Mouse (Mus musculus) kidney, embryonic 16.5 days (tissue): ENCODE results near the gene Faxc. TPM values are rescaled to one million over a fixed set of nuclear protein-coding genes. Genes with fewer than 3 reads are reported as not detected.

Source experiments
- ATAC-seq: fragments of 200-750 bp; cut with Nextera tagmentation; 2 replicates; pipeline ENCODE4 v1.8.0; 2017; ENCODE audit warnings: moderate TSS enrichment; ENCODE audit not compliant: low FRiP score, low TSS enrichment
- H3K27ac ChIP-seq: fragments of 300-500 bp; sonication (generic); 2 replicates; pipeline ENCODE4 v1.5.1; 2014; ENCODE audit warnings: low read length
- H3K27me3 ChIP-seq: fragments of 300-500 bp; sonication (generic); 2 replicates; pipeline ENCODE4 v1.6.1; 2014; ENCODE audit warnings: low read length, control low read depth, mixed read lengths; ENCODE audit not compliant: insufficient read depth
- H3K36me3 ChIP-seq: fragments of 300-500 bp; sonication (generic); 2 replicates; pipeline ENCODE4 v1.6.1; 2014; ENCODE audit warnings: low read length, control low read depth, mixed read lengths; ENCODE audit not compliant: insufficient read depth
- H3K4me1 ChIP-seq: fragments of 300-500 bp; sonication (generic); 2 replicates; pipeline ENCODE4 v1.6.1; 2014; ENCODE audit warnings: low read length, control low read depth, mixed read lengths; ENCODE audit not compliant: insufficient read depth
- H3K4me2 ChIP-seq: fragments of 300-500 bp; sonication (generic); replicated peaks from 2 replicates; pipeline ENCODE4 v1.6.1; 2014; ENCODE audit warnings: low read depth, low read length
- H3K4me3 ChIP-seq: fragments of 300-500 bp; sonication (generic); 2 replicates; pipeline ENCODE4 v1.5.1; 2014; ENCODE audit warnings: mild to moderate bottlenecking, low read length
- H3K9ac ChIP-seq: fragments of 300-500 bp; sonication (generic); replicated peaks from 2 replicates; pipeline ENCODE4 v1.6.1; 2014; ENCODE audit warnings: low read length
- H3K9me3 ChIP-seq: fragments of 300-500 bp; sonication (generic); 2 replicates; pipeline ENCODE4 v1.6.1; 2016; ENCODE audit warnings: low read length, control low read depth
- whole genome bisulfite sequencing: fragments of 180-500 bp; shearing (Covaris S2); extraction: QIAGEN DNeasy Blood & Tissue Kit; methylation state at CpG from one replicate; pipeline ENCODE4 v1.1.7; 2014; 5-methylcytosine and 5-hydroxymethylcytosine counted together
- polyA plus RNA-seq: library from polyadenylated mRNA; unstranded; fragments of >200 nt; fragmentation: Nextera tagmentation; extraction: Ambion mirVana; gene quantifications from 2 replicates; pipeline ENCODE4 v1.2.1, GENCODE M21; 2015

Faxc gene
- polyA plus RNA-seq, 1 experiment from 2014 or later: 3.2 TPM

GRCm38 (mm10) chr4:22017656-22018379 is 86.7 kb downstream of the Faxc start:
- peak; percentile 61; the same call in 1 of the 2 replicates for ATAC-seq
- no peaks in the 10 kb centered on the region for H3K4me1 ChIP-seq
- 0 out of 2 replicates have a peak, but pooled peaks cover 3% of the 10 kb centered on the region for H3K27me3 ChIP-seq
- H3K27ac ChIP-seq: no peak overlapping the region
- WGBS: 17% methylated on average over 9 of the region's 9 CpGs
- no peak overlapping the region for H3K4me2 ChIP-seq
- H3K9me3 ChIP-seq: no peaks in the 10 kb centered on the region
- no peak overlapping the region for H3K9ac ChIP-seq
- H3K36me3 ChIP-seq: no peaks in the 10 kb centered on the region
- H3K4me3 ChIP-seq: no peak overlapping the region

- ATAC-seq: no peak
- Histone ChIP-seq H3K4me3 (no peak overlapping the region), H3K36me3 (no peaks in the 10 kb centered on the region), H3K27ac (no peak overlapping the region), H3K9ac (no peak overlapping the region), H3K4me1 (no peaks in the 10 kb centered on the region), H3K4me2 (no peak overlapping the region), H3K9me3 (no peaks in the 10 kb centered on the region), H3K27me3 (0 out of 2 replicates have a peak, but pooled peaks cover 3% of the 10 kb centered on the region)
- WGBS: 55% methylated on average over 5 of the region's 5 CpGs
These were observed 87.3 kb downstream of the Faxc start for GRCm38 (mm10) chr4:22018414-22018813.

- Histone ChIP-seq H3K4me2 (no peak overlapping the region), H3K9me3 (no peaks in the 10 kb centered on the region), H3K27ac (no peak overlapping the region), H3K4me1 (no peaks in the 10 kb centered on the region), H3K36me3 (no peaks in the 10 kb centered on the region), H3K9ac (no peak overlapping the region), H3K4me3 (no peak overlapping the region), H3K27me3 (no peaks in the 10 kb centered on the region)
- no peak for ATAC-seq
- WGBS: 86% methylated on average over 2 of the region's 2 CpGs
These were observed 98.8 kb downstream of the Faxc start for GRCm38 (mm10) chr4:22029951-22030350.

Other genes with a start within 250 kb of the Faxc start
- gene Prdm13, start 245.4 kb upstream of the Faxc start, polyA plus RNA-seq: not detected in 2 replicates
- gene Ccnc, start 203.6 kb upstream of the Faxc start, polyA plus RNA-seq: 40.2 and 40.7 TPM in 2 replicates
- 7.2 and 8.6 TPM in 2 replicates for gene Usp45, start 164.2 kb upstream of the Faxc start, polyA plus RNA-seq
- gene Tstd3, start 164.1 kb upstream of the Faxc start, polyA plus RNA-seq: 11.3 and 12.6 TPM in 2 replicates
- 129 and 154 TPM in 2 replicates for gene Pnisr, start 83.7 kb upstream of the Faxc start, polyA plus RNA-seq
- gene Coq3, start 51.7 kb upstream of the Faxc start, polyA plus RNA-seq: 13.5 and 13.6 TPM in 2 replicates